Mouse (Mus musculus) midbrain, embryonic 16.5 days (tissue): ENCODE data around the gene Trpm3. TPM values are rescaled to one million over a fixed set of nuclear protein-coding genes. Genes with fewer than 3 reads are reported as not detected.

Experiments used
- ATAC-seq: fragments of 200-750 bp; cut with Nextera tagmentation; 2 replicates; pipeline ENCODE4 v1.8.0; 2017; ENCODE audit warnings: moderate TSS enrichment
- H3K27ac ChIP-seq: fragments of 300-500 bp; sonication (generic); 2 replicates; pipeline ENCODE4 v1.5.1; 2014; ENCODE audit warnings: mild to moderate bottlenecking, low read length, mixed read lengths
- H3K27me3 ChIP-seq: fragments of 300-500 bp; sonication (generic); 2 replicates; pipeline ENCODE4 v1.6.1; 2014; ENCODE audit warnings: low read depth, low read length, mixed read lengths; ENCODE audit not compliant: control insufficient read depth, insufficient read depth
- H3K36me3 ChIP-seq: fragments of 300-500 bp; sonication (generic); 2 replicates; pipeline ENCODE4 v1.6.1; 2014; ENCODE audit warnings: mild to moderate bottlenecking, low read length, moderate library complexity, mixed read lengths; ENCODE audit not compliant: control insufficient read depth, insufficient read depth
- H3K4me1 ChIP-seq: fragments of 300-500 bp; sonication (generic); 2 replicates; pipeline ENCODE4 v1.6.1; 2014; ENCODE audit warnings: mild to moderate bottlenecking, low read length, mixed read lengths; ENCODE audit not compliant: control insufficient read depth, insufficient read depth
- H3K4me2 ChIP-seq: fragments of 300-500 bp; sonication (generic); 2 replicates; pipeline ENCODE4 v1.6.1; 2014; ENCODE audit warnings: mild to moderate bottlenecking, low read length, mixed read lengths
- H3K4me3 ChIP-seq: fragments of 300-500 bp; sonication (generic); 2 replicates; pipeline ENCODE4 v1.5.1; 2014; ENCODE audit warnings: low read depth, mild to moderate bottlenecking, low read length, moderate library complexity, mixed read lengths
- H3K9ac ChIP-seq: fragments of 300-500 bp; sonication (generic); 2 replicates; pipeline ENCODE4 v1.6.1; 2014; ENCODE audit warnings: low read depth, low read length, mixed read lengths
- H3K9me3 ChIP-seq: fragments of 300-500 bp; sonication (generic); replicated peaks from 2 replicates; pipeline ENCODE4 v1.6.1; 2014; ENCODE audit warnings: mild to moderate bottlenecking, low read length, mixed read lengths; ENCODE audit not compliant: control insufficient read depth, poor library complexity, severe bottlenecking
- WGBS: fragments of 180-500 bp; shearing (Covaris S2); extraction: QIAGEN DNeasy Blood & Tissue Kit; methylation state at CpG from one replicate; pipeline ENCODE4 v1.1.7; 2014; 5-methylcytosine and 5-hydroxymethylcytosine counted together
- polyA plus RNA-seq: library from polyadenylated mRNA; unstranded; fragments of >200 nt; fragmentation: Nextera tagmentation; extraction: Ambion mirVana; gene quantifications from 2 replicates; pipeline ENCODE4 v1.2.1, GENCODE M21; 2015

The Trpm3 gene
- polyA plus RNA-seq, 1 experiment from 2014 or later, result 24.7 TPM

GRCm38 (mm10) chr19:22882670-22883111 is 743.8 kb downstream of the Trpm3 start:
- no peak overlapping the region for H3K4me2 ChIP-seq

GRCm38 (mm10) chr19:22883154-22883553 is 744.3 kb downstream of the Trpm3 start:
- ATAC-seq, result no peak

More at GRCm38 (mm10) chr19:22882670-22883111, 743.8 kb downstream of the Trpm3 start:
- H3K27ac ChIP-seq, result no peak overlapping the region
- no peaks in the 10 kb centered on the region for H3K27me3 ChIP-seq
- no peaks in the 10 kb centered on the region for H3K9me3 ChIP-seq
- H3K4me1 ChIP-seq, result peaks cover 2% of the 10 kb centered on the region; the same call in 1 of the 2 replicates
- H3K9ac ChIP-seq, result no peak overlapping the region
- no peaks in the 10 kb centered on the region for H3K36me3 ChIP-seq
- no peak for ATAC-seq
- no peak overlapping the region for H3K4me3 ChIP-seq
- 74% methylated on average over 3 of the region's 3 CpGs for WGBS

GRCm38 (mm10) chr19:22883744-22884317 is 745.0 kb downstream of the Trpm3 start:
- ATAC-seq, result peak; percentile 93
- H3K4me1 ChIP-seq, result peaks cover 2% of the 10 kb centered on the region; the same call in 1 of the 2 replicates
- peak overlapping the region; percentile 51 for H3K4me2 ChIP-seq
- H3K4me3 ChIP-seq, result 0 out of 2 replicates have a peak overlapping the region, but pooled peaks have one; percentile 17
- WGBS, result 20% methylated on average over 18 of the region's 18 CpGs
- no peaks in the 10 kb centered on the region for H3K27me3 ChIP-seq
- H3K9ac ChIP-seq, result no peak overlapping the region
- H3K27ac ChIP-seq, result no peak overlapping the region
- H3K9me3 ChIP-seq, result no peaks in the 10 kb centered on the region
- H3K36me3 ChIP-seq, result no peaks in the 10 kb centered on the region

More at GRCm38 (mm10) chr19:22883154-22883553, 744.3 kb downstream of the Trpm3 start:
- H3K36me3 ChIP-seq, result no peaks in the 10 kb centered on the region
- H3K4me1 ChIP-seq, result peaks cover 2% of the 10 kb centered on the region; the same call in 1 of the 2 replicates
- H3K27me3 ChIP-seq, result no peaks in the 10 kb centered on the region
- H3K9ac ChIP-seq, result no peak overlapping the region
- WGBS, result 86% methylated on average over 7 of the region's 7 CpGs
- no peak overlapping the region for H3K4me3 ChIP-seq
- no peak overlapping the region for H3K27ac ChIP-seq
- H3K4me2 ChIP-seq, result no peak overlapping the region
- no peaks in the 10 kb centered on the region for H3K9me3 ChIP-seq

GRCm38 (mm10) chr19:22884357-22884756 is 745.5 kb downstream of the Trpm3 start:
- 48% methylated on average over 11 of the region's 11 CpGs for WGBS
- no peak overlapping the region for H3K4me3 ChIP-seq
- H3K27me3 ChIP-seq, result no peaks in the 10 kb centered on the region
- H3K9me3 ChIP-seq, result no peaks in the 10 kb centered on the region
- peak; percentile 89 for ATAC-seq
- peak overlapping the region; percentile 51 for H3K4me2 ChIP-seq
- peaks cover 2% of the 10 kb centered on the region; the same call in 1 of the 2 replicates for H3K4me1 ChIP-seq
- no peak overlapping the region for H3K9ac ChIP-seq
- no peaks in the 10 kb centered on the region for H3K36me3 ChIP-seq
- no peak overlapping the region for H3K27ac ChIP-seq

GRCm38 (mm10) chr19:22885051-22885450 is 746.2 kb downstream of the Trpm3 start:
- Histone ChIP-seq H3K4me3 (no peak overlapping the region), H3K9ac (no peak overlapping the region), H3K27ac (no peak overlapping the region), H3K4me2 (no peak overlapping the region), H3K27me3 (no peaks in the 10 kb centered on the region), H3K9me3 (no peaks in the 10 kb centered on the region), H3K4me1 (peaks cover 2% of the 10 kb centered on the region; the same call in 1 of the 2 replicates), H3K36me3 (no peaks in the 10 kb centered on the region)
- no peak for ATAC-seq
- WGBS, result 93% methylated on average over 5 of the region's 5 CpGs

GRCm38 (mm10) chr19:22901892-22902291 is 763.0 kb downstream of the Trpm3 start:
- 94% methylated on average over 7 of the region's 7 CpGs for WGBS
- H3K4me3 ChIP-seq, result no peak overlapping the region
- H3K9me3 ChIP-seq, result no peaks in the 10 kb centered on the region

GRCm38 (mm10) chr19:22902386-22902785 is 763.5 kb downstream of the Trpm3 start:
- Histone ChIP-seq H3K9ac (no peak overlapping the region), H3K9me3 (no peaks in the 10 kb centered on the region), H3K4me2 (no peak overlapping the region), H3K27ac (no peak overlapping the region), H3K36me3 (peaks cover 4% of the 10 kb centered on the region; the same call in 1 of the 2 replicates), H3K27me3 (no peaks in the 10 kb centered on the region), H3K4me1 (peaks cover 8% of the 10 kb centered on the region), H3K4me3 (no peak overlapping the region)
- ATAC-seq, result no peak
- WGBS, result 95% methylated on average over 6 of the region's 6 CpGs

More at GRCm38 (mm10) chr19:22901892-22902291, 763.0 kb downstream of the Trpm3 start:
- Histone ChIP-seq H3K9ac (no peak overlapping the region), H3K4me1 (peaks cover 8% of the 10 kb centered on the region), H3K27me3 (no peaks in the 10 kb centered on the region), H3K4me2 (no peak overlapping the region), H3K36me3 (peaks cover 4% of the 10 kb centered on the region; the same call in 1 of the 2 replicates), H3K27ac (no peak overlapping the region)
- no peak for ATAC-seq

- WGBS, result 56% methylated on average over 11 of the region's 11 CpGs
- Histone ChIP-seq H3K4me1 (peaks cover 8% of the 10 kb centered on the region), H3K4me2 (no peak overlapping the region)
Observed at GRCm38 (mm10) chr19:22905066-22905482, 766.2 kb downstream of the Trpm3 start.

GRCm38 (mm10) chr19:22910686-22911085 is 771.8 kb downstream of the Trpm3 start:
- no peaks in the 10 kb centered on the region for H3K4me1 ChIP-seq
- no peaks in the 10 kb centered on the region for H3K36me3 ChIP-seq
- H3K9me3 ChIP-seq, result no peaks in the 10 kb centered on the region
- no peak overlapping the region for H3K9ac ChIP-seq
- no peak overlapping the region for H3K4me2 ChIP-seq
- no peak for ATAC-seq
- WGBS, result 89% methylated on average over 6 of the region's 6 CpGs
- no peak overlapping the region for H3K27ac ChIP-seq
- no peak overlapping the region for H3K4me3 ChIP-seq
- H3K27me3 ChIP-seq, result no peaks in the 10 kb centered on the region

More at GRCm38 (mm10) chr19:22905066-22905482, 766.2 kb downstream of the Trpm3 start:
- no peaks in the 10 kb centered on the region for H3K9me3 ChIP-seq
- ATAC-seq, result peak; percentile 84
- H3K36me3 ChIP-seq, result peaks cover 4% of the 10 kb centered on the region; the same call in 1 of the 2 replicates
- H3K9ac ChIP-seq, result no peak overlapping the region
- no peaks in the 10 kb centered on the region for H3K27me3 ChIP-seq
- H3K27ac ChIP-seq, result peak overlapping the region; percentile 38
- H3K4me3 ChIP-seq, result no peak overlapping the region
